Mouse (Mus musculus) cerebellum, postnatal 10 days (tissue): ENCODE results near the gene Gm49325.

ENCODE experiments used
- DNase-seq, 2 experiments: peaks; one replicate each; pipeline ENCODE4 v3.0.0; 2021; ENCODE audit warnings: mixed read lengths in 2 of 2

The Gm49325 gene

GRCm38 (mm10) chr10:77605908-77606826 is at the start of gene Gm49325, which contains the start of gene Sumo3:
Gm49325 (plus strand) TSS chr10:77606197.
Sumo3 (plus strand) TSS chr10:77606097.
- DNase-seq, result peak; percentile 98

GRCm38 (mm10) chr10:77556631-77557030 is 49.4 kb upstream of the Gm49325 start:
- DNase-seq, result no peak

GRCm38 (mm10) chr10:77557641-77558040 is 48.4 kb upstream of the Gm49325 start:
- peak; percentile 68 to 69 for DNase-seq

- DNase-seq, result no peak
These were observed 45.9 kb upstream of the Gm49325 start for GRCm38 (mm10) chr10:77560090-77560489.

GRCm38 (mm10) chr10:77560830-77561229 is 45.2 kb upstream of the Gm49325 start:
- no peak for DNase-seq

GRCm38 (mm10) chr10:77561508-77561907 is 44.5 kb upstream of the Gm49325 start:
- DNase-seq, result no peak

GRCm38 (mm10) chr10:77565005-77565404 is 41.0 kb upstream of the Gm49325 start:
- no peak for DNase-seq

- peak; percentile 95 to 98 for DNase-seq
These were observed 39.3 kb upstream of the Gm49325 start for GRCm38 (mm10) chr10:77566651-77567050.

GRCm38 (mm10) chr10:77569481-77569880 is 36.5 kb upstream of the Gm49325 start:
- no peak for DNase-seq

GRCm38 (mm10) chr10:77569973-77570658 is 35.9 kb upstream of the Gm49325 start:
- DNase-seq, result no peak

GRCm38 (mm10) chr10:77572225-77572624 is 33.8 kb upstream of the Gm49325 start:
- no peak for DNase-seq

GRCm38 (mm10) chr10:77573162-77573561 is 32.8 kb upstream of the Gm49325 start:
- no peak for DNase-seq

GRCm38 (mm10) chr10:77580027-77580920 is 25.7 kb upstream of the Gm49325 start:
- DNase-seq, result no peak

- DNase-seq, result no peak
These were observed 25.0 kb upstream of the Gm49325 start for GRCm38 (mm10) chr10:77581023-77581407.

GRCm38 (mm10) chr10:77581408-77582284 is 24.4 kb upstream of the Gm49325 start, which contains the start of gene Pttg1ip:
Pttg1ip (plus strand) TSS chr10:77581720.
- DNase-seq, result peak; percentile 97 to 99

- DNase-seq, result no peak
These were observed 23.7 kb upstream of the Gm49325 start for GRCm38 (mm10) chr10:77582285-77582618.

- no peak for DNase-seq
These were observed 22.1 kb upstream of the Gm49325 start for GRCm38 (mm10) chr10:77583795-77584422.

GRCm38 (mm10) chr10:77586637-77587036 is 19.4 kb upstream of the Gm49325 start:
- DNase-seq, result no peak

- DNase-seq, result no peak
These were observed 18.8 kb upstream of the Gm49325 start for GRCm38 (mm10) chr10:77587091-77587775.

GRCm38 (mm10) chr10:77588036-77588435 is 18.0 kb upstream of the Gm49325 start:
- DNase-seq, result no peak

GRCm38 (mm10) chr10:77589117-77589516 is 16.9 kb upstream of the Gm49325 start:
- no peak for DNase-seq
